Comparison of ENCODE assay signal across 12 mouse cellular contexts in the genomic region with DNA sequence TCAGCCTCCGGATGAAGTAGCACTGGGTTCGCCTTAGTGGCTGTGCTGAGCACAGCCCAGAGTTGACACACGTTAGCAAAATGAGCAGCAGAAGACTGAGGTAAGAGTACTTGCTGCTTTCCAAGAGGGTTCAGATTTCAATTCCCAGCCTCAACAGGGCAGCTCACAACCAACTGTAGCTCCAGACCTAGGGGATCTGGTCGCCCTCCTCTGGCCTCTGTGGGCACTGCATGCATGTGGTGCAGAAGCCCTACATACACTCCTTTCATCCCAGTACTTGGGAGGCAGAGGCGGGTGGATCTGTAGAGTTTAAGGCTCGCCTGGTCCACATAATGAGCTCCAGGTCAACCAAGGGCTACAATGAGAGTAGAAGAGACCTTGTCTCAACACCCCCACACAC. TPM values are rescaled to one million over a fixed set of nuclear protein-coding genes. Genes with fewer than 3 reads are reported as not detected.
DNase-seq lines count a peak whose midpoint lies in the region; ATAC-seq and TF ChIP-seq lines count a peak whose summit lies in the region.
"Had no signal": no experiment of that assay in that cellular context is flagged by ENCODE, and none has a peak within 500 bp of the region (broad histone marks: within the 10 kb centered on the region; RNA-seq: fewer than 3 reads in every experiment).

No protein-coding gene starts in this region.

- H3K9me3 ChIP-seq in forebrain, postnatal 0 days (ENCODE audit: low read length): no peaks in the 10 kb centered on the region
- no peaks in the 10 kb centered on the region for H3K9me3 ChIP-seq in forebrain, embryonic 12.5 days
- no peaks in the 10 kb centered on the region for H3K9me3 ChIP-seq in lung, postnatal 0 days (ENCODE audit: low read length)
- H3K9me3 ChIP-seq: neural tube, embryonic 13.5 days had no signal

- H3K36me3 ChIP-seq in forebrain, postnatal 0 days (ENCODE audit: insufficient read depth): peaks cover 12% of the 10 kb centered on the region
- no peaks in the 10 kb centered on the region for H3K36me3 ChIP-seq in forebrain, embryonic 12.5 days (replicated peaks)
- no peaks in the 10 kb centered on the region for H3K36me3 ChIP-seq in lung, postnatal 0 days (ENCODE audit: insufficient read depth, low read length)
- H3K36me3 ChIP-seq: neural tube, embryonic 13.5 days had no signal

- H3K9ac ChIP-seq in forebrain, postnatal 0 days: no peak overlapping the region
- no peak overlapping the region for H3K9ac ChIP-seq in forebrain, embryonic 12.5 days
- H3K9ac ChIP-seq in lung, postnatal 0 days (replicated peaks; ENCODE audit: low read depth): no peak overlapping the region
- H3K9ac ChIP-seq: neural tube, embryonic 13.5 days had no signal

- no peak overlapping the region for H3K4me2 ChIP-seq in forebrain, postnatal 0 days (ENCODE audit: low read depth)
- no peak overlapping the region for H3K4me2 ChIP-seq in forebrain, embryonic 12.5 days
- H3K4me2 ChIP-seq in lung, postnatal 0 days (replicated peaks; ENCODE audit: low read depth, low read length): no peak overlapping the region
- H3K4me2 ChIP-seq: neural tube, embryonic 13.5 days had no signal

- no peaks in the 10 kb centered on the region for H3K27me3 ChIP-seq in forebrain, postnatal 0 days (ENCODE audit: insufficient read depth, low read length)
- H3K27me3 ChIP-seq in forebrain, embryonic 12.5 days: no peaks in the 10 kb centered on the region
- H3K27me3 ChIP-seq in lung, postnatal 0 days (replicated peaks; ENCODE audit: insufficient read depth, low read length): no peaks in the 10 kb centered on the region
- H3K27me3 ChIP-seq: neural tube, embryonic 13.5 days had no signal

- H3K4me3 ChIP-seq in forebrain, postnatal 0 days (ENCODE audit: low read depth, low read length): no peak overlapping the region
- H3K4me3 ChIP-seq in forebrain, embryonic 12.5 days (replicated peaks): no peak overlapping the region
- no peak overlapping the region for H3K4me3 ChIP-seq in lung, postnatal 0 days (ENCODE audit: low read depth, low read length)
- H3K4me3 ChIP-seq: neural tube, embryonic 13.5 days had no signal

- peak; percentile 38 for TF ChIP-seq CTCF in forebrain, postnatal 0 days (IDR thresholded peaks at IDR 0.05; ENCODE audit: low read depth)
- TF ChIP-seq CTCF in lung, postnatal 0 days (IDR thresholded peaks at IDR 0.05): peak; percentile 30

- WGBS in forebrain, postnatal 0 days: 70% methylated on average over 6 of the region's 6 CpGs
- WGBS in forebrain, embryonic 12.5 days: 76% methylated on average over 6 of the region's 6 CpGs
- 65% methylated on average over 6 of the region's 6 CpGs for WGBS in lung, postnatal 0 days

- DNase-seq in forebrain, postnatal 0 days: no peak
- DNase-seq in lung, postnatal 0 days (ENCODE audit: low spot score): no peak
- DNase-seq in lung, postnatal 25 days (ENCODE audit: low spot score): no peak
- DNase-seq in NIH3T3 (ENCODE audit: low read depth): peak; percentile 36
- no peak for DNase-seq in urinary bladder, adult 18-20 months (ENCODE audit: low spot score in 2 of 2)
- no peak for DNase-seq in urinary bladder, postnatal 36 days (ENCODE audit: low spot score in 2 of 2)

- no peaks in the 10 kb centered on the region for H3K4me1 ChIP-seq in forebrain, postnatal 0 days (ENCODE audit: insufficient read depth)
- H3K4me1 ChIP-seq in forebrain, embryonic 12.5 days: no peaks in the 10 kb centered on the region
- no peaks in the 10 kb centered on the region for H3K4me1 ChIP-seq in lung, postnatal 0 days (ENCODE audit: insufficient read depth, low read depth, low read length)
- H3K4me1 ChIP-seq: neural tube, embryonic 13.5 days had no signal

- TF ChIP-seq EP300 in lung, postnatal 0 days (IDR thresholded peaks at IDR 0.05): no peak

- no peak for ATAC-seq in forebrain, postnatal 0 days
- ATAC-seq in forebrain, embryonic 12.5 days (ENCODE audit: low FRiP score): no peak
- ATAC-seq in lung, postnatal 0 days: no peak
- ATAC-seq in megakaryocyte-erythroid progenitor cell, adult 5-6 weeks (replicated peaks; ENCODE audit: low FRiP score, low TSS enrichment, poor library complexity, severe bottlenecking): peak; percentile 56

- no peak overlapping the region for H3K27ac ChIP-seq in forebrain, postnatal 0 days (ENCODE audit: low read depth, low read length)
- H3K27ac ChIP-seq in forebrain, embryonic 12.5 days: no peak overlapping the region
- no peak overlapping the region for H3K27ac ChIP-seq in lung, postnatal 0 days (ENCODE audit: low read length)
- H3K27ac ChIP-seq: neural tube, embryonic 13.5 days had no signal

RNA-seq across cellular contexts. Expression of a gene that starts 12.1 kb away (rescaled TPM):
- total RNA-seq in forebrain, postnatal 0 days (2014; rRNA removed): 13.6 and 14.6 TPM in 2 replicates
- 19.8 and 20.7 TPM in 2 replicates for polyA plus RNA-seq in forebrain, postnatal 0 days (2015; fragmentation: Nextera tagmentation; extraction: Ambion mirVana)
- polyA plus RNA-seq in forebrain, embryonic 12.5 days (2016; fragmentation: Nextera tagmentation; extraction: Ambion mirVana): 3.4 and 5.7 TPM in 2 replicates
- polyA plus RNA-seq in lung, postnatal 0 days (2015; fragmentation: Nextera tagmentation; extraction: Ambion mirVana): not detected in 2 replicates
- not detected in 2 replicates for total RNA-seq in megakaryocyte-erythroid progenitor cell, adult 5-6 weeks (2014; fragmentation: Nextera tagmentation)
- not detected in 2 replicates for total RNA-seq in megakaryocyte-erythroid progenitor cell, adult 5-6 weeks (2017)
- total RNA-seq: adrenal gland, adult 2 months; gastrocnemius, postnatal 4 days; heart, postnatal 36 days had no signal
- polyA plus RNA-seq: adrenal gland, adult 2 months had no signal

RNA-seq across cellular contexts. Expression of a gene that starts 17.4 kb away (rescaled TPM):
- total RNA-seq in forebrain, postnatal 0 days (2014; rRNA removed): not detected in 2 replicates
- polyA plus RNA-seq in forebrain, postnatal 0 days (2015; fragmentation: Nextera tagmentation; extraction: Ambion mirVana): not detected in 2 replicates
- polyA plus RNA-seq in forebrain, embryonic 12.5 days (2016; fragmentation: Nextera tagmentation; extraction: Ambion mirVana): not detected in 2 replicates
- not detected in 2 replicates for polyA plus RNA-seq in lung, postnatal 0 days (2015; fragmentation: Nextera tagmentation; extraction: Ambion mirVana)
- not detected in 2 replicates for total RNA-seq in megakaryocyte-erythroid progenitor cell, adult 5-6 weeks (2014; fragmentation: Nextera tagmentation)
- not detected in 2 replicates for total RNA-seq in megakaryocyte-erythroid progenitor cell, adult 5-6 weeks (2017)
- total RNA-seq: adrenal gland, adult 2 months; gastrocnemius, postnatal 4 days; heart, postnatal 36 days had no signal
- polyA plus RNA-seq: adrenal gland, adult 2 months; neural tube, embryonic 13.5 days had no signal

RNA-seq across cellular contexts. Expression of a gene that starts 41.9 kb away (rescaled TPM):
- 61.2 and 68.6 TPM in 2 replicates for total RNA-seq in forebrain, postnatal 0 days (2014; rRNA removed)
- polyA plus RNA-seq in forebrain, postnatal 0 days (2015; fragmentation: Nextera tagmentation; extraction: Ambion mirVana): 98.3 and 105 TPM in 2 replicates
- 24.9 and 30.4 TPM in 2 replicates for polyA plus RNA-seq in forebrain, embryonic 12.5 days (2016; fragmentation: Nextera tagmentation; extraction: Ambion mirVana)
- polyA plus RNA-seq in lung, postnatal 0 days (2015; fragmentation: Nextera tagmentation; extraction: Ambion mirVana): 63.5 and 67.7 TPM in 2 replicates
- total RNA-seq in megakaryocyte-erythroid progenitor cell, adult 5-6 weeks (2014; fragmentation: Nextera tagmentation): 23.8 and 28.7 TPM in 2 replicates
- total RNA-seq in megakaryocyte-erythroid progenitor cell, adult 5-6 weeks (2017): 20.9 and 24.1 TPM in 2 replicates
